Mouse (Mus musculus) spleen, adult 12 weeks (tissue): ENCODE measurements around the gene Gpc4.

Experiments
- DNase-seq: peaks from one replicate; pipeline ENCODE4 v3.0.0; 2022; ENCODE audit warnings: low spot score

The Gpc4 gene

GRCm38 (mm10) chrX:52145563-52145962 is 19.5 kb downstream of the Gpc4 start:
- no peak for DNase-seq

GRCm38 (mm10) chrX:52144491-52144890 is 20.6 kb downstream of the Gpc4 start:
- no peak for DNase-seq

GRCm38 (mm10) chrX:52140316-52140715 is 24.7 kb downstream of the Gpc4 start:
- no peak for DNase-seq

GRCm38 (mm10) chrX:52138461-52139075 is 26.5 kb downstream of the Gpc4 start:
- no peak for DNase-seq

- DNase-seq: no peak
Observed at GRCm38 (mm10) chrX:52138033-52138432, 27.0 kb downstream of the Gpc4 start.

GRCm38 (mm10) chrX:52136525-52136924 is 28.5 kb downstream of the Gpc4 start:
- DNase-seq: no peak

GRCm38 (mm10) chrX:52129604-52130003 is 35.4 kb downstream of the Gpc4 start:
- DNase-seq: no peak

GRCm38 (mm10) chrX:52128794-52129193 is 36.3 kb downstream of the Gpc4 start:
- DNase-seq: no peak

GRCm38 (mm10) chrX:52113651-52114050 is 51.4 kb downstream of the Gpc4 start:
- DNase-seq: no peak

- DNase-seq: no peak
Observed at GRCm38 (mm10) chrX:52109663-52110062, 55.4 kb downstream of the Gpc4 start.

- DNase-seq: no peak
Observed at GRCm38 (mm10) chrX:52108966-52109365, 56.1 kb downstream of the Gpc4 start.

GRCm38 (mm10) chrX:52103771-52104170 is 61.3 kb downstream of the Gpc4 start:
- DNase-seq: no peak

- DNase-seq: no peak
Observed at GRCm38 (mm10) chrX:52101940-52102339, 63.1 kb downstream of the Gpc4 start.

GRCm38 (mm10) chrX:52101445-52101844 is 63.6 kb downstream of the Gpc4 start:
- DNase-seq: no peak

- no peak for DNase-seq
Observed at GRCm38 (mm10) chrX:52087726-52088348, 77.2 kb downstream of the Gpc4 start.

GRCm38 (mm10) chrX:52086885-52087573 is 78.0 kb downstream of the Gpc4 start:
- DNase-seq: no peak

GRCm38 (mm10) chrX:52083557-52083956 is 81.5 kb downstream of the Gpc4 start:
- DNase-seq: no peak

- no peak for DNase-seq
Observed at GRCm38 (mm10) chrX:52072410-52072809, 92.6 kb downstream of the Gpc4 start.

- DNase-seq: no peak
Observed at GRCm38 (mm10) chrX:52053416-52053815, 111.6 kb downstream of the Gpc4 start.

GRCm38 (mm10) chrX:52052011-52052410 is 113.0 kb downstream of the Gpc4 start:
- no peak for DNase-seq

- DNase-seq: no peak
Observed at GRCm38 (mm10) chrX:52050941-52051340, 114.1 kb downstream of the Gpc4 start.

GRCm38 (mm10) chrX:52039875-52040274 is 125.2 kb downstream of the Gpc4 start:
- no peak for DNase-seq

GRCm38 (mm10) chrX:52030146-52030545 is 134.9 kb downstream of the Gpc4 start:
- no peak for DNase-seq
